Mouse (Mus musculus) cerebellum, adult (tissue): ENCODE results near the gene Il27ra.
A peak's percentile ranks its signal among the peaks of the same experiment; 100 is the strongest.
"Not testable (repeated sequence)": the region's sequence is repeated elsewhere in the genome, so short reads cannot be mapped to it uniquely, and the experiment has no call there.

Experiments
- ATAC-seq: cut with Nextera tagmentation; 2 replicates; pipeline ENCODE4 v1.9.2; 2017; ENCODE audit warnings: mild to moderate bottlenecking, moderate library complexity, mixed read lengths; ENCODE audit not compliant: insufficient number of reproducible peaks, low FRiP score, low TSS enrichment

Gene Il27ra

GRCm38 (mm10) chr8:84023631-84024030 lies 18.8 kb downstream of the Il27ra start:
- ATAC-seq = no peak

DNA sequence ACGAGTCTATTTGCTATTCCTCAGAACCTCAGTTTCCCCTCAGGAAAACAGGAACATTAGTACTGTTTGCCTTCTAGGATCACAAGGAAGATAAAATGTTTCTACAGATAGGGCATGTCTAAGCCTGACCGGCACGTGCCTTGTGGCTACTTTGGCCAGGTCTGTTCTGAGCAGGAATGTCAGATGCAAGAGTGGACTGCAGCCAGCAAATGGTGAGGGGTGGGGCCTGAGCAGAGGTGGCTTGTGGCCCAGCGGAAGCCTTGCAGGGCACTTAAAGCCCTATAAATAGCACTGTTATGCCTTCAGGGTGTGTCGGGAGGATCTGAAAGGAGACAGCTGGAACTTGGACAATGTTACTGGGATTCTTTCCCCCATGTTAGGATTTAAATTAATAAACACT lies 19.3 kb downstream of the Il27ra start:
- ATAC-seq = no peak

DNA sequence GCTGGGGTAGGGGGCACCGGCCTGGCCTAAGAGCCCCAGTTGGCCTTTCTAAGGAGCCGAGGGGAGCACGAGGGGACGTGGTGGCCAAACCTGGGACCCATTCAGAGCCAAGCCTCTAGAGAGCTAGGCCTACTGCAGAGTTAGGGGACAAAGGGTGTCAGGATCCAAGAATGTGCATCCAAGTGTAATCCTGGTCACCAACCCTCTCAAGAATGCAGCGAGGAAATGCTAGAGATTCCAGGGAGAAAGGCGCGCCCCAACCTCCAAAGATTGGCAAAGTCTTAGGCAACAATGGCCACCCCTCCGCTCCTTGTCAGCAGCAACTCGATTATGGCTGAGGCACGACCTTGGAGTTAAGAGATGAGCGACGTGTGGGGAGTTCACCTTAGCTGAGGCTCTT lies 20.8 kb downstream of the Il27ra start:
- ATAC-seq = no peak

DNA sequence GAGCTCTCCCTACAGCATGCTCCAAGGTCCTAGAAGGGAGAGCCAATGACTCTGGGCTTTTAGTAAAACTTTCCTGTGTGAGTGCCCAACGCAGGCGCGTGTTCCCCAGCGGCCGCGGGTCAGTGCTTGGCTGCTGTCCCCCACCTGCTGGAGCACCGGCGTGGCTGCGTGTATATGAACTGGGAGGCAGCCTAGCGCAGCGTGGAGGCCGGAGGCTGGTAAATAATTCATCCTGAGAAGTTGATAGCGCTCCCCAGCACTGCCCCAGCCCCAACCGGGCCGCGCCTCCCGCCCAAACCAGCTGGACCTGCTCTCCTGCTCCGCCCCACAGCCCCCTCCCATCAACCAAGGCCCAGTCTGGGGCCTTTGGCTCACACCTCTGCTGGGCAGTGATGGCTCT lies 21.3 kb downstream of the Il27ra start, which contains the start of gene Palm3:
Gene Palm3, plus strand, starts transcription at position 376 of the 400 bp plus-strand sequence.
- no peak for ATAC-seq

- ATAC-seq = no peak
Measured at GRCm38 (mm10) chr8:84019738-84020137, 22.7 kb downstream of the Il27ra start.

GRCm38 (mm10) chr8:84015833-84016232 lies 26.6 kb downstream of the Il27ra start:
- ATAC-seq = no peak

DNA sequence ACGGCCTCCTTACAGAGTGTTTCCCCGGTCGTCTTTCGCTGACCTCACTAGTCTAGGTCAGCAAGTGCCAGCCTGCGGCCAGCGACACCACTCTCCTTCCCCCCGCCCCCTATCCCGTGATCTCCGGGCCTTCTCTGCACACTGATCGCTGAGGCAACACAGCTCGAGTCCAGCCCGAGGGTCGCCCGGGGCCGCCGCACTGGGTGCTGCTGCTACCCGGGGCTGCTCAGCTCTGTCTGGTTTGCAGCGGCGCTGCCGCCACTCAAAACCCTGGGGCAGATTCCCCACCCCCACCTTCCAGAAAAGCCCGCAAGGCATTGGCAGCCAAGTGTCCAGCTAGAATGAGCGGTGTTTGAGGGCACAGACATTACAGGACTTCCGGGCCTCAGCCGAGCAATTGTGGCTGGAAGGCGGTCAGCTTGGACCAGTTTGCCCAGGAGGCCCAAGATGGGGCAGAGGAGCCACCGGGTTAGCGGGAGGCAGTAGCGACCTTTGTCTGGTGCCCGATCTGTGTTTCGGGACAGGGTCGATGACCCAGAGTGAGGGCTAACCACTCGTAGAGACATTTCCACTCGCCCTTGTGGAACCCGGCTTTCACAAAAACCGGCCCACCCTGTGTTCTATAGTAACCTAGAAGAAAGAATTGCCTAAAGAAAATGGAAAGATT lies 29.8 kb downstream of the Il27ra start:
- ATAC-seq = no peak

DNA sequence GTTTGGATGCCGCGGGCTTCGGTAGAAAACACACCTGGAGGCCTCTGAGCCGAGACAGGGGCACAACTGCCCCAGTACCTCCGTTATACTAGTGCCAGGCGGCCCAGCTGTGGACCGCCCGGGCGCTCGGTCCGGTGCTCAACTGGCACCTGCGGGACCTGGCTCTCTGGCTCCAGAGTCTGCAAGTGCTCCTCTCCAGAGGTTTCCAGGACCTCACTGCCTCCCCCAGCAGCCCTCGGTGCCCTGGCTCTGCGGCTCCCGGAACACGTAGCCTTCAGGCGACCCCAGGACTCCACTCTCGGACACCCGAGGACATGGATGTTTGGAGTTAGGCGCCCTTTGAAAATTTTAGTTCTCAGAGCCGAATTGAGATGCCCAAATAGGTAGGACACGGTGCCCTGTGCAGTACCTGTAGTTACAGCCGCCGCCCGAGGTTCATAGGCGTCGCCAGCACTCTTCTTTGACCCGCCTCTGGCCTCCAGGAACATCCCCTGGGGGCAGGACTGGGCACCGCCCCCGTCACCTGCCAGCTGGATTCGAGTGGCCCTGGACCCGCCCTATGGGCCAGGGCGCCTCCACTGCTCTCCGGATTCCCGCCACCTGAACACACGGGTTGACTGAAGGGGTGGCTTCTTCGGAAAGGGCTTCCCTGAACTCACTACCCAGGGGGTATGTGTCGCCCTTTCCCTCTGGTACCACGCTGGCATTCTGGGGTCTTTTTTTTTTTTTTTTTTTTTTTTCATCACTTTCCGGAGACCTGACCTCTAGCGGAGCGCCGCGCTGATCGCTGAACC lies 30.5 kb downstream of the Il27ra start, which contains the start of gene 2210011C24Rik:
Gene 2210011C24Rik, minus strand, starts transcription at position 467 of the 794 bp plus-strand sequence.
- ATAC-seq = no peak

GRCm38 (mm10) chr8:84010625-84011611 lies 31.5 kb downstream of the Il27ra start:
- ATAC-seq = peak; percentile 65

DNA sequence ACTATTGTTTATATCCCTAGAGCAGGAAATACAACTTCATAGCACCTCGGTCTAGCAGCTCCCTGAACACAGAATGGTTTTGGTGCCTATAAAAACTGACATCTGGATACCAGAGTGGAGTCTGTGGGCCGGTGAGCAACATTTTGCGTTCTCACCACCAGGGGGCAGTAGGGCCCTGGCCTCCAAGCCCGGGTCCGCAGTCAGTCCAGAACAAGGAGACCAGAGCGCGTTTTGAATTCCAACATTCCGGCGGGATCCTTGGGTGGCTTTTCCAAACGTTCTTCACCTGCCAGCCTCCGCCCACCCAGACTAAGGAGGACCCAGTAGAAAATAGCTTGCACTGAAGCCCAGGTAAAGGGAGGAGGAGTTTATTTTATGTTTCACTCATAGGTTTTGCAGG lies 32.5 kb downstream of the Il27ra start:
- ATAC-seq = peak; percentile 63

DNA sequence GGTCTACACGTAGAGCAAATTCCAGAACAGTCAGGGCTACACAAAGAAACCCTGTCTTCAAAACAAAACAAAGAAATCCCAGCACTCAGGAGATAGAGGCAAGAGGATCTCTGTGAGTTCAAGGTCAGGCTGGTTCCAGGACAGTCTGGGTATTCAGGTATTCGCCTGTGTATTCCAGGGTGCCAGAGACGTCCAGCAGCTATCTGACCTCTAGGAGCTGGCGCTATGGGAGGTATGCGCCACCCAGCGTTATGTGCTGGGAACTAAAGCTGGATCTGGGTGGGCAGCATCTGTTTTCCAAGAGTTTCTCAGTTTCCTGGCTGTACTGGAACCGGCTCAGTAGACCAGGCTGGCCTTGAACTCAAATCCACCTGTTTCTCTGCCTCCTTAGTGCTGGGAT lies 34.0 kb downstream of the Il27ra start:
- no peak for ATAC-seq

DNA sequence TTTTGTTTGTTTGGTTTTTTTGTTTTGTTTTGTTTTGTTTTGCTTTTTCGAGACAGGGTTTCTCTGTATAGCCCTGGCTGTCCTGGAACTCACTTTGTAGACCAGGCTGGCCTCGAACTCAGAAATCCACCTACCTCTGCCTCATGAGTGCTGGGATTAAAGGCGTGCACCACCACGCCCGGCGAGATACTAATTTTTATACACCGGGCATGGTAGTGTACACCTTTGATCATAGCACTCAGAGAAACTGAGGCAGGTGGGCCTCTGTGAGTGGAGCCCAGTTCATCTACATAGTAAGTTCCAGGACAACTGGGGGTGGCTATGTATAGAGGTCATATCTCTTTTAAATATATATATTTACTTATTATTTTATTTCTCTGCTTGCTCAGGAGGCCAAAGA lies 36.9 kb downstream of the Il27ra start:
- not testable (repeated sequence) for ATAC-seq

DNA sequence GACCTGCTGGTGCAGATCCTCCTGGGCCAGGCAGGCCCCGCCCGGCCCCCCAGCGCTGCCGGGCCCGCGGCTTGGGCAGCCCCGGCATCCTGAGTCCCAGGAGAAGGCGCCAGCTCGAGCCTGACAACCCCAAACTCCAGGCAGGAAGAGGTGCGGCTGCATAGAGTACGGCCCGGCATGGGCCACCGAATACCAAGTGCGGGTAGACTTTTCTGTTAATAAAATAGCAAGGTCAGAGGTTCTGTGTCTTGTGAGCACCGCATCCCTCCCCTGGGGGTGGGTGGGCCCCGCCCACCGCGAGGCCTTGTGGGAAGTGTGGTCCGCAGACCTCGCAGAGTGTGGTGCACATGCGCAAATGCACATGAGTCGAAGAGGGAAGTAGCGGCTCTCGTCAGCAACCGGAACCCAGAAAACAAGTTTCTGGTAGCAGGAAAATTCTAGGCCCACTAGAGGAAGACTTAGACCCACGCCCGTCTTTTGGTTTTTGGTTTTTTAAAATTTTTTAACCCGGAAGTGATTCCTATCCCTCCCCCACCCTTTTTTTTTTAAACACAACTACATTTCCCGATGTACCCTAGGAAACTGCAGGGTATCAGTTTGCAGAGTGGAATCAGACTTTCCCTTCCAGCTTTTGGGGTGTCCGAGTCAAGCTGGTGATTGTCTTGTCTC lies 37.7 kb downstream of the Il27ra start:
- ATAC-seq = peak; percentile 88

GRCm38 (mm10) chr8:84003612-84004246 lies 38.7 kb downstream of the Il27ra start:
- ATAC-seq = no peak

- ATAC-seq = no peak
Measured at GRCm38 (mm10) chr8:84002957-84003611, 39.3 kb downstream of the Il27ra start.

DNA sequence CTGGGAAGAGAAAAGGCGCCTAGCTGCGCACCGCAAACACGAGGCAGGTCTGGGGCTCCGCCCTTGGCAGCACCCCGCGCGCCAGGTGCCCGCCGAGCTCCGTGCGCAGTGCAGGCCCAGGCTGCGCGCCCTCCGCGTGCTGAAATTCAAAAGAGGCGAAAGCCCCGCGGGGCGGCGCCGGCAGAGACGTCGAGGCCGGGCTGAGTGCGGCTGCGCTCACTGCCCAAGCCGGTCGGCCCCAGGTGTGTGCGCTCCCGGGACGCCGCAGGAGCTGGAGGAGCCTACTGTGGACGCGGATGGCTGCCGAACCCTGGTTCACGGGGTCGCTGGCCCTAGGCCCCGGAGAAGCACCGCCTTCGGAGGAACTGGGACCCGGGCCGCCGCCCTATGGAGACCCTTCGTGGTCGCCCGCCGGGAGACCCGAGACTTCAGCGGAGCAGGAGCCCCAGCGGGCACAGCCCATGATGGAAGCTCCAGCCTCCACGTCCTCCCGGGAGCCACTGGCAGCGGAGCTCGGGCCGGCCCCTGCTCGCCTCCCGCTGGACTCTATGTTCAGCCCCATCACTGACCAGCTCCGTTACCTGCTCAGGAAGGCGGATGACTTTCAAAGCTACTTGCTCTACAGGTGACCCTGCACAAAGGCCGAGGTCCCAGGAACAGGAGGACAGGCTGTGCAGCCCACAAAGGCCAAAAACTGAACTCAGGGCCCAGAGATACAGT lies 40.9 kb downstream of the Il27ra start, which contains the start of gene 1700067K01Rik:
Gene 1700067K01Rik, plus strand, starts transcription at position 222 of the 720 bp plus-strand sequence.
- ATAC-seq = no peak

DNA sequence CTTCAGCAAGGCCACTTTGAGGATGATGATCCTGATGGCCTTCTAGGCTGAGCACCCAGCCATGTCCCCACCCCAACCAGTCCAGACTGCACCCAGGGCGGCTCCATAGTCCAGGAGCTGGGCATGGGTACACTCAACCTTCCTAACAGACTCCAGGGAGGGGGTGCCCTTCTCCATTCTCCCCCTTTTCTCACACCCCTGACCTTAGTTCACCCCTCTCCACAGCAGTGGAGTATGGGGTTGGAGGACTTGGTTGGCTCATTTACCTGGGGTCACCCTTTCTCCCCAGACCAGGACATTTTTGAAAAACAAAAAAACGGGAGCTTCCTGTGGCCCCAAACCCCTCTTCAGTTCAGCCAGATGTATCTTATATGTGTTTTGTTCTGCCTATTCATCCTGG lies 42.6 kb downstream of the Il27ra start:
- no peak for ATAC-seq

GRCm38 (mm10) chr8:83999057-83999705 lies 43.2 kb downstream of the Il27ra start:
- no peak for ATAC-seq
